Mouse (Mus musculus) left cerebral cortex, postnatal 14 days (tissue): ENCODE data around the gene Nexmif. TPM values are rescaled to one million over a fixed set of nuclear protein-coding genes. Genes with fewer than 3 reads are reported as not detected.
"Not testable (repeated sequence)": the region's sequence is repeated elsewhere in the genome, so short reads cannot be mapped to it uniquely, and the experiment has no call there.

ENCODE experiments used
- DNase-seq, 2 experiments: peaks; one replicate each; pipeline ENCODE4 v3.0.0; 2021 to 2022; ENCODE audit warnings: low spot score in 2 of 2, mixed read lengths in 1 of 2
- intact Hi-C: fragments of 180-260 bp; cut with DNase I; formaldehyde crosslinking; loops from one replicate; pipeline ENCODE4 v1.15.1; 2025
- long read RNA-seq, 2 experiments: library from polyadenylated mRNA; stranded (forward); transcript quantifications; one replicate each; pipeline ENCODE4 v2.0.0; 2021
- microRNA-seq, 2 experiments: library from miRNA; unstranded; fragments of <30 nt; microRNA quantifications; one replicate each; pipeline ENCODE4 v1.2.0; 2022
- total RNA-seq, 2 experiments: library from RNA; stranded (reverse); gene quantifications; 2 replicates each; pipeline ENCODE4 v1.2.3; 2021

Gene Nexmif
- total RNA-seq: 10 to 100 TPM; 33.3 to 37.5 TPM
- long read RNA-seq, experiment 1: 0 reads
- long read RNA-seq, experiment 2, partial matches to known transcripts: 0 of 2 reads
- long read RNA-seq, experiment 2, other reads (novel, unspliced or antisense): 2 of 2 reads

- intact Hi-C loops: loop anchor here (10.0 kb wide), 1 partner anchor 284 kb away; the partner anchor contains the start of gene Uprt
- DNase-seq: peak; percentile 31 to 61
Measured at GRCm38 (mm10) chrX:104200736-104201591, at the start of gene Nexmif. TSS of gene Nexmif (minus strand) at chrX:104201185.

- DNase-seq: no peak
- intact Hi-C loops: loop anchor here (10.0 kb wide), 1 partner anchor 276 kb away; the partner anchor contains the start of gene Uprt
Measured at GRCm38 (mm10) chrX:104208701-104209100, 7.7 kb upstream of the Nexmif start.

DNA sequence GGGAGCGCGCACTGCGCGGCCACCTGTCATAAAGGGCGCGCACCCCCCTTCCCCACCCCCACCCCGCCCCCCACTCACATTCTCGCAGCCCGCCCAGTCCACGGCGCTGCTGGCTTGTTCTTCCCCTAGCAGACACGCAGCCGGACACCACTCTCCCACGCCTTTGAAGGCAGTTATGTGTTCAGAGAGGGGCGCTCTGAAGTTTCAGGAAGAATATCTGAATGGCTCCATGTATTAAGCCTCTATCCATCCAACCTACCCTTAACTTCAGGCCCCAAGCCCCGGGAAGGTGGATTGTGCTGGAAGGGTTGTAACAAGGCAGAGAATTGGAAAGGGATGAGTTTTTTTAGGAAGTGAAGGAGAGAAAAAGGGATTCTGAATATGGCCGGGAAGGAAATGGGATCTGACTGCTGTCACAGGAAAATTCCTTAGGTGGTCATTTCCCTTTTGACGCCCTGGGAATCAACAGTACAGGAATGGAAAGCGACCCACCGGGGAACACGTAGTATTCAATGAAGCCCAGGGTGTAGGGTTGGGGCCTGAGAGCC lies 681 bp upstream of the Nexmif start:
- DNase-seq: peak in 1 of 2 experiments; percentile 0
- intact Hi-C loops: loop anchor here (10.0 kb wide), 1 partner anchor 283 kb away; the partner anchor contains the start of gene Uprt

DNA sequence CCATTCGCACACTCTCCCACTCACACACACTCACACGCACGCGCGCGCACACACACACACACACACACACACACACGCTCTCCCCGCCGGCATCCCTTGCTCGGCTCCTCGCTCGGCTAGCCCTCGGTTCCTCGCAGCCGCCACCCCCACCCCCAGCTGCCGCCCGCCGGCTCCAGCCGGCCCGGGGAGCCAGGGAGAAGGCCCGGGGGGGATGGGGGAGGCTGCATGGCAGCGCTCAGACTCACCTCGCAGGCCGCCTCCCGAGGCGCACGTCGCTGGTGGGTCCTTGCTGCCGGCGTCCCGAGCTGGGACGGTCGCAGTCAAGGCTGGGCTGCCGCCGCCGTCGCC lies 623 bp downstream of the Nexmif start:
- peak in 1 of 2 experiments; percentile 9 for DNase-seq
- intact Hi-C loops: loop anchor here (10.0 kb wide), 1 partner anchor 284 kb away; the partner anchor contains the start of gene Uprt

GRCm38 (mm10) chrX:104199611-104200387 lies 1.2 kb downstream of the Nexmif start:
- intact Hi-C loops: loop anchor here (10.0 kb wide), 1 partner anchor 285 kb away; the partner anchor contains the start of gene Uprt
- DNase-seq: peak; percentile 15 to 25

DNA sequence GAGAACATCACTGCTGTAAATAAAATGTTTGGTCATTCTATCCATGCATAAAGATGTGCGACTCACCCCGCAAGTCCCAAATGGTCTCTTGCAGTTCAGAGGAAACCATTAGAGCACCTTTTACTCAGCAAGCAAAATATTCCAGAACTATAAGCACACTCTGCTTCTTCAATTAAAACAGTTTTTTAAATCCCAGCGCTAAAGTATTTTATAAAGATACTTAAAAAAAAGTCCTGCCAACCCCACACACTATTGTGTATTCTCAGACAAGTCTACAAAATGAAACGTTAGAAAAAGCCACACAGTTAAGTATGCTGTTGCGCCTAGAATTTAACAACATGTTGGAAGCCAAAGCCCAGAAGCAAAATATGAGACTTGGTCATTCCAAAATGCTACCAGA lies 1.9 kb downstream of the Nexmif start:
- DNase-seq: no peak
- intact Hi-C loops: no loop called here

- DNase-seq: no peak
- intact Hi-C loops: no loop called here
Measured at GRCm38 (mm10) chrX:104196561-104196960, 4.4 kb downstream of the Nexmif start.

DNA sequence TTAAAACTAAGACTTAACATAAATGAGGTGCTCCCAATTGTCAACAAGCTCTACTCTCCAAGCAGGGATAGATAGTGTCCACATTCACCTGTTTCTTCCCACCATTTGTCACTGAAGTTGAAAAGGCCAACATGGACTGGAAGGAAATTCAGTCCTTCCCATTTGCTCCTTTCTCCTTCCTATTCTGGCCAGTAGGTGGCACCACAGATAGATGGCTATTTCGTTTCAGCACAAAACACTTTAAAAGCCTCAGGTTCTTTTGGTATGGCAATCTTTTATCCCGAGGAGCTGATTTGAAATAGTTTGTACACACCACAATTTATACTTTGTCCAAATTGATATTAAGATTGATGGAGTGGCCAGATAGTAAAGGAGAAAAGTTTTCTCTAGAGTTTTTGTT lies 21.7 kb downstream of the Nexmif start:
- intact Hi-C loops: no loop called here
- peak; percentile 22 to 32 for DNase-seq

DNA sequence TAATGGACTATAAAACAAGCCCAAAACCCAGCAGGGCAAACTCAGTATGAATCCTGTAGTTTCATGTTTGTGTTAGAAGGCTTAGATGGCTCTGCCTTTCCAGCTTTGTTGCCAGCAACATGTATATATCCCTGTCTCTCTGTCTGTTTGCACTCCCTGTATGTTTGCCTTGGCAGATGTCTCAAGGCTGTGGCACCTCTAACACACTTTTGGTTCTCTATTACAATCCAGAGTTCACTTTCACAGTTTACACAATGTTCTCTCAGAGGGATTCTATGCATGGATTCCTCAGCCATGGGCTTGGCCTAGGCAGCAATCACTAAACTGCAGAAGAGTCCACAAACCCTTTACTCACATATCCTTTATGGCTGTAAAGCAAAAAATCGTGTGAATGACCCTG lies 50.9 kb downstream of the Nexmif start:
- intact Hi-C loops: no loop called here
- no peak for DNase-seq

GRCm38 (mm10) chrX:104115266-104115665 lies 85.7 kb downstream of the Nexmif start:
- intact Hi-C loops, DNase-seq: not testable (repeated sequence)

- intact Hi-C loops: no loop called here
- no peak for DNase-seq
Measured at GRCm38 (mm10) chrX:104114596-104114995, 86.4 kb downstream of the Nexmif start.

DNA sequence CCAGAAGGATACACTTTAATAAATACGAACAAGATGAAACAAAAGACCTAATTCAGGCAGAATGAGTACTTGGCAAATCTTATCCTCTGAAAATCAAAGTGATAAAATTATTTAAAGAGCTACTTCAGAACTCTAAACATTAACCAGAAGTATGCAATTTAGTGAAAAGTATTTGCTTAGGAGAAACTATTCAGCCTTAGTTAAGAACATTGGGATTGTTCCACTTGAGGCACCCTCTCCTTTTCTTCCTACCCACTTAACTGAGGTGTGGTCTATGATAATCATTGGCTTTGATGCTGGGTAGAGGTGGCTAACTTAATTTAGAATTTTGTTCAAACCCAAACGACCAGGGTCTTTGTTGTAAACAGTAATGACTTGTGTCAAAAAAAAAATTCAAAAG lies 146.1 kb downstream of the Nexmif start:
- no peak for DNase-seq
- intact Hi-C loops: no loop called here

- DNase-seq: no peak
- intact Hi-C loops: no loop called here
Measured at GRCm38 (mm10) chrX:104040276-104040675, 160.7 kb downstream of the Nexmif start.

DNA sequence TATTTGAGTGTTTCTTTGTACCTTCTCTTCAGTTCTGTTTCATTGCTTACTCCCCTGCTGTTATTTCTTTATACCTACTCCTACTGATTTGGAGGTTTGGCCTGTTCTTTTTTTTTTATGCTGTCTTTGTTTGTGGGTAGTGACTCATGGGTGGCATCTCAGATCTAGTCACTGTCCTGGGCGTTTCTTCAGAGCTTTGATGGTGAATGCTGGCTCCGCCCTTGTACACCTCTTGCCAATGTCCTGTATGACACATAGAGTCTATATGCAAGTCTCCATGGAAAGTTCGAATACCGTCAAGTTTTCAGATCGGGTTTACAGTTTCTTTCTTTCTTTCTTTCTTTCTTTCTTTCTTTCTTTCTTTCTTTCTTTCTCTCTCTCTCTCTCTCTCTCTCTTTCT lies 167.1 kb downstream of the Nexmif start:
- intact Hi-C loops: no loop called here
- no peak for DNase-seq

GRCm38 (mm10) chrX:104032756-104033155 lies 168.2 kb downstream of the Nexmif start:
- intact Hi-C loops: no loop called here
- peak; percentile 3 to 10 for DNase-seq

Small RNA genes lying within 50 kb of the gene (microRNA-seq; reads per million reads assigned to microRNA genes)
- gene Gm24993 (0 reads per million in 2 experiments), gene Mir672 (632 to 646 reads per million in 2 experiments)

Other genes starting within 250 kb of the Nexmif start
- 10 to 100 TPM; 44.0 to 44.5 TPM for gene Rlim, start 219.9 kb downstream of the Nexmif start, total RNA-seq
- gene Abcb7, start 212.7 kb upstream of the Nexmif start, total RNA-seq: 10 to 100 TPM; 19.0 to 21.5 TPM